Mouse (Mus musculus): ENCODE data around the gene Dnm3. TPM values are rescaled to one million over a fixed set of nuclear protein-coding genes. Genes with fewer than 3 reads are reported as not detected.
A peak's percentile ranks its signal among the peaks of the same experiment; 100 is the strongest.

The Dnm3 gene
- polyA plus RNA-seq, 1 experiment from 2014 or later = 30.4 TPM

- 80% methylated on average over 7 of the region's 7 CpGs for WGBS
- H3K4me2 ChIP-seq (replicated peaks) = no peak overlapping the region
Measured at GRCm38 (mm10) chr1:162312152-162312551, 165.7 kb downstream of the Dnm3 start.

GRCm38 (mm10) chr1:162305247-162305646, 172.6 kb downstream of the Dnm3 start:
- Histone ChIP-seq H3K36me3 (no peaks in the 10 kb centered on the region), H3K9ac (replicated peaks) (no peak overlapping the region), H3K27me3 (no peaks in the 10 kb centered on the region), H3K9me3 (no peaks in the 10 kb centered on the region), H3K4me2 (replicated peaks) (no peak overlapping the region), H3K4me1 (no peaks in the 10 kb centered on the region), H3K4me3 (no peak overlapping the region), H3K27ac (replicated peaks) (no peak overlapping the region)
- no peak for ATAC-seq (replicated peaks)
- 72% methylated on average over 6 of the region's 6 CpGs for WGBS

More at GRCm38 (mm10) chr1:162312152-162312551, 165.7 kb downstream of the Dnm3 start:
- Histone ChIP-seq H3K36me3 (no peaks in the 10 kb centered on the region), H3K9me3 (no peaks in the 10 kb centered on the region), H3K9ac (replicated peaks) (no peak overlapping the region), H3K27ac (replicated peaks) (no peak overlapping the region), H3K4me3 (no peak overlapping the region), H3K27me3 (no peaks in the 10 kb centered on the region), H3K4me1 (peaks cover 4% of the 10 kb centered on the region; the same call in 1 of the 2 replicates)
- ATAC-seq (replicated peaks) = no peak

- no peak for ATAC-seq (replicated peaks)
- peaks cover 6% of the 10 kb centered on the region for H3K4me1 ChIP-seq
- no peak overlapping the region for H3K4me2 ChIP-seq (replicated peaks)
- WGBS = 43% methylated on average over 4 of the region's 4 CpGs
- H3K27ac ChIP-seq (replicated peaks) = no peak overlapping the region
- no peaks in the 10 kb centered on the region for H3K36me3 ChIP-seq
- no peaks in the 10 kb centered on the region for H3K27me3 ChIP-seq
- H3K4me3 ChIP-seq = no peak overlapping the region
- H3K9ac ChIP-seq (replicated peaks) = no peak overlapping the region
- no peaks in the 10 kb centered on the region for H3K9me3 ChIP-seq
Measured at GRCm38 (mm10) chr1:162302480-162302879, 175.4 kb downstream of the Dnm3 start.

GRCm38 (mm10) chr1:162299558-162300319, 178.1 kb downstream of the Dnm3 start:
- Histone ChIP-seq H3K9me3 (no peaks in the 10 kb centered on the region), H3K4me3 (no peak overlapping the region), H3K4me1 (peaks cover 6% of the 10 kb centered on the region), H3K36me3 (no peaks in the 10 kb centered on the region), H3K27ac (replicated peaks) (no peak overlapping the region), H3K9ac (replicated peaks) (no peak overlapping the region), H3K4me2 (replicated peaks) (no peak overlapping the region), H3K27me3 (no peaks in the 10 kb centered on the region)
- WGBS = 69% methylated on average over 12 of the region's 12 CpGs
- no peak for ATAC-seq (replicated peaks)

- peak; percentile 41; the same call in 1 of the 2 replicates for ATAC-seq (replicated peaks)
- H3K9ac ChIP-seq (replicated peaks) = no peak overlapping the region
- WGBS = 42% methylated on average over 3 of the region's 3 CpGs
- peaks cover 14% of the 10 kb centered on the region for H3K4me1 ChIP-seq
- H3K36me3 ChIP-seq = no peaks in the 10 kb centered on the region
- H3K27me3 ChIP-seq = no peaks in the 10 kb centered on the region
- H3K27ac ChIP-seq (replicated peaks) = 0 out of 2 replicates have a peak overlapping the region, but pooled peaks have one; percentile 1
- H3K4me2 ChIP-seq (replicated peaks) = no peak overlapping the region
- no peak overlapping the region for H3K4me3 ChIP-seq
- H3K9me3 ChIP-seq = no peaks in the 10 kb centered on the region
Measured at GRCm38 (mm10) chr1:162298527-162298926, 179.3 kb downstream of the Dnm3 start.

GRCm38 (mm10) chr1:162295443-162295842, 182.4 kb downstream of the Dnm3 start:
- 59% methylated on average over 5 of the region's 5 CpGs for WGBS
- Histone ChIP-seq H3K27me3 (no peaks in the 10 kb centered on the region), H3K4me3 (no peak overlapping the region), H3K9ac (replicated peaks) (no peak overlapping the region), H3K4me2 (replicated peaks) (no peak overlapping the region), H3K9me3 (no peaks in the 10 kb centered on the region), H3K36me3 (no peaks in the 10 kb centered on the region), H3K4me1 (peaks cover 14% of the 10 kb centered on the region), H3K27ac (replicated peaks) (no peak overlapping the region)
- ATAC-seq (replicated peaks) = no peak

GRCm38 (mm10) chr1:162294572-162294910, 183.3 kb downstream of the Dnm3 start:
- peaks cover 13% of the 10 kb centered on the region for H3K4me1 ChIP-seq
- no peak overlapping the region for H3K4me3 ChIP-seq
- no peaks in the 10 kb centered on the region for H3K36me3 ChIP-seq
- no peak overlapping the region for H3K9ac ChIP-seq (replicated peaks)
- no peaks in the 10 kb centered on the region for H3K9me3 ChIP-seq
- no peak overlapping the region for H3K4me2 ChIP-seq (replicated peaks)
- 0 out of 2 replicates have a peak overlapping the region, but pooled peaks have one; percentile 7 for H3K27ac ChIP-seq (replicated peaks)
- ATAC-seq (replicated peaks) = no peak
- no peaks in the 10 kb centered on the region for H3K27me3 ChIP-seq
- 74% methylated on average over 4 of the region's 4 CpGs for WGBS

- Histone ChIP-seq H3K9me3 (no peaks in the 10 kb centered on the region), H3K9ac (replicated peaks) (no peak overlapping the region), H3K4me3 (no peak overlapping the region), H3K36me3 (no peaks in the 10 kb centered on the region), H3K27ac (replicated peaks) (peak overlapping the region; percentile 39), H3K4me1 (peaks cover 12% of the 10 kb centered on the region), H3K27me3 (no peaks in the 10 kb centered on the region), H3K4me2 (replicated peaks) (no peak overlapping the region)
- WGBS = 47% methylated on average over 4 of the region's 4 CpGs
- no peak for ATAC-seq (replicated peaks)
Measured at GRCm38 (mm10) chr1:162293732-162294571, 183.9 kb downstream of the Dnm3 start.

- Histone ChIP-seq H3K36me3 (no peaks in the 10 kb centered on the region), H3K4me3 (no peak overlapping the region), H3K27me3 (no peaks in the 10 kb centered on the region), H3K9me3 (no peaks in the 10 kb centered on the region), H3K4me2 (replicated peaks) (no peak overlapping the region), H3K4me1 (no peaks in the 10 kb centered on the region), H3K9ac (replicated peaks) (no peak overlapping the region), H3K27ac (replicated peaks) (no peak overlapping the region)
- WGBS = 47% methylated on average over 6 of the region's 6 CpGs
- ATAC-seq (replicated peaks) = no peak
Measured at GRCm38 (mm10) chr1:162286910-162287309, 190.9 kb downstream of the Dnm3 start.

- Histone ChIP-seq H3K4me3 (no peak overlapping the region), H3K9ac (replicated peaks) (no peak overlapping the region), H3K9me3 (no peaks in the 10 kb centered on the region), H3K27me3 (no peaks in the 10 kb centered on the region), H3K4me2 (replicated peaks) (no peak overlapping the region), H3K36me3 (no peaks in the 10 kb centered on the region), H3K27ac (replicated peaks) (no peak overlapping the region), H3K4me1 (no peaks in the 10 kb centered on the region)
- 41% methylated on average over 7 of the region's 7 CpGs for whole genome bisulfite sequencing
- ATAC-seq (replicated peaks) = no peak
Measured at GRCm38 (mm10) chr1:162281981-162282381, 195.9 kb downstream of the Dnm3 start.

- Histone ChIP-seq H3K27ac (replicated peaks) (no peak overlapping the region), H3K36me3 (no peaks in the 10 kb centered on the region), H3K4me1 (no peaks in the 10 kb centered on the region), H3K27me3 (no peaks in the 10 kb centered on the region), H3K4me3 (no peak overlapping the region), H3K9me3 (no peaks in the 10 kb centered on the region), H3K9ac (replicated peaks) (no peak overlapping the region), H3K4me2 (replicated peaks) (no peak overlapping the region)
- 91% methylated on average over 4 of the region's 4 CpGs for WGBS
- ATAC-seq (replicated peaks) = no peak
Measured at GRCm38 (mm10) chr1:162280052-162280451, 197.8 kb downstream of the Dnm3 start.

GRCm38 (mm10) chr1:162276011-162276410, 201.8 kb downstream of the Dnm3 start:
- no peak overlapping the region for H3K4me2 ChIP-seq (replicated peaks)
- H3K4me1 ChIP-seq = no peaks in the 10 kb centered on the region
- H3K27ac ChIP-seq (replicated peaks) = no peak overlapping the region
- no peaks in the 10 kb centered on the region for H3K9me3 ChIP-seq
- no peaks in the 10 kb centered on the region for H3K36me3 ChIP-seq
- H3K9ac ChIP-seq (replicated peaks) = no peak overlapping the region
- no peak overlapping the region for H3K4me3 ChIP-seq
- 87% methylated on average over 1 of the region's 1 CpGs for WGBS
- no peaks in the 10 kb centered on the region for H3K27me3 ChIP-seq
- ATAC-seq (replicated peaks) = no peak
